Mouse (Mus musculus) neural tube, embryonic 15.5 days (tissue): ENCODE data around the gene Caskin2. TPM values are rescaled to one million over a fixed set of nuclear protein-coding genes. Genes with fewer than 3 reads are reported as not detected.
"Not testable (repeated sequence)": the region's sequence is repeated elsewhere in the genome, so short reads cannot be mapped to it uniquely, and the experiment has no call there.

ENCODE experiments used
- ATAC-seq: fragments of 200-750 bp; cut with Nextera tagmentation; 2 replicates; pipeline ENCODE4 v1.8.0; 2017; ENCODE audit warnings: mild to moderate bottlenecking, moderate TSS enrichment, moderate library complexity; ENCODE audit not compliant: low FRiP score
- H3K27ac ChIP-seq: fragments of 300-500 bp; sonication (generic); replicated peaks from 2 replicates; pipeline ENCODE4 v1.5.1; 2015; ENCODE audit warnings: mild to moderate bottlenecking, inconsistent platforms
- H3K27me3 ChIP-seq: fragments of 300-500 bp; sonication (generic); replicated peaks from 2 replicates; pipeline ENCODE4 v1.6.1; 2015; ENCODE audit warnings: inconsistent platforms
- H3K36me3 ChIP-seq: fragments of 300-500 bp; sonication (generic); 2 replicates; pipeline ENCODE4 v1.6.1; 2015; ENCODE audit warnings: inconsistent platforms
- H3K4me1 ChIP-seq: fragments of 300-500 bp; sonication (generic); 2 replicates; pipeline ENCODE4 v1.6.1; 2015; ENCODE audit warnings: inconsistent platforms
- H3K4me2 ChIP-seq: fragments of 300-500 bp; sonication (generic); 2 replicates; pipeline ENCODE4 v1.6.1; 2015; ENCODE audit warnings: inconsistent platforms, mild to moderate bottlenecking, moderate library complexity
- H3K4me3 ChIP-seq: fragments of 300-500 bp; sonication (generic); replicated peaks from 2 replicates; pipeline ENCODE4 v1.5.1; 2015; ENCODE audit warnings: mild to moderate bottlenecking, inconsistent platforms
- H3K9ac ChIP-seq: fragments of 300-500 bp; sonication (generic); replicated peaks from 2 replicates; pipeline ENCODE4 v1.6.1; 2015; ENCODE audit warnings: mild to moderate bottlenecking, inconsistent platforms
- H3K9me3 ChIP-seq: fragments of 300-500 bp; sonication (generic); replicated peaks from 2 replicates; pipeline ENCODE4 v1.6.1; 2016; ENCODE audit warnings: inconsistent platforms
- WGBS: fragments of 180-500 bp; shearing (Covaris S2); methylation state at CpG from one replicate; pipeline ENCODE4 v1.1.7; 2015; ENCODE audit warnings: mixed read lengths; 5-methylcytosine and 5-hydroxymethylcytosine counted together
- polyA plus RNA-seq: library from polyadenylated mRNA; unstranded; fragments of >200 nt; fragmentation: Nextera tagmentation; extraction: Ambion mirVana; gene quantifications from 2 replicates; pipeline ENCODE4 v1.2.1, GENCODE M21; 2015

Caskin2 gene
- polyA plus RNA-seq, 1 experiment from 2014 or later, result 9.8 TPM

DNA sequence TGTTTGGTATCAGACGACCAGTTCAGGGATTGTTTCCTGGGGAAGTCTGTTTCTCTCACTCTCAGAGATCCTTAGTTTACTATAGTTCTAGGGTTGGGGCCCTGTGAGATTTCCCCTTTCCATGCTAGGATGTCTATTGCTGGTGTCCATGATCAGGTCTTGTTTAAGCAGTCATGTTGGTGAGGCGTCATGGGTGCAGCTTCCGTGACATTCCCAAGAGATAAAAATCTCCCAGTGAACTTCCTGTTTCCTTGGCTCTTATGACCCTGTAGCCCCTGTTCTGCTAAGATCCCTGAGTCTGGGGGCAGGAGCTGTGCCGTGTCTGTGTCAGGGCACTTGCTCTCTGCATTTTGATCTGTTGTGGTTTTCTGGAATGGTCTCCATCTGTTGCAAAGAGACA lies 38.8 kb downstream of the Caskin2 start:
- H3K36me3 ChIP-seq, result no peaks in the 10 kb centered on the region
- no peaks in the 10 kb centered on the region for H3K27me3 ChIP-seq
- peaks cover 41% of the 10 kb centered on the region for H3K4me1 ChIP-seq
- H3K27ac ChIP-seq, result no peak overlapping the region
- H3K4me2 ChIP-seq, result no peak overlapping the region
- H3K4me3 ChIP-seq, result no peak overlapping the region
- H3K9ac ChIP-seq, result no peak overlapping the region
- 79% methylated on average over 4 of the region's 4 CpGs for WGBS
- no peaks in the 10 kb centered on the region for H3K9me3 ChIP-seq
- ATAC-seq, result no peak

DNA sequence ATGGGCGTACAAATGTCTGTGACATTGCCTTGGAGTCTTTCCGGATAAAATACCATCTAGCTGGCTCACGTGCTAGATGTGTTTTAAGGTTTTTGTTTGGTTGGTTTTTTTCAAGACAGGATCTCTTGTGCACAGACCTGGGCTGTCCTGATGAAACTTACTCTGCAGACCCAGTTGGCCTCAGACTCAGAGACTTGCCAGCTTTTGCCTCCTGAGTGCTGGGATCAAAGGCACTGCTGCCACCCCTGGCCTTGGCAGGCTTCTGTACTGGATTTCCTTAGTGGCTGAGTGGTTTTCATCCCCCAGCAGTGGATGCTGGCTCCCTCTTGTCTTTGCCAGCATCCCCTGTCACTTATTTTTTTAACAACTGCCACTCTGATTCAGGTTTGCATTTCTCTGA lies 44.5 kb downstream of the Caskin2 start:
- ATAC-seq, result no peak
- Histone ChIP-seq H3K9ac (no peak overlapping the region), H3K4me2 (no peak overlapping the region), H3K4me3 (no peak overlapping the region), H3K36me3 (no peaks in the 10 kb centered on the region), H3K9me3 (no peaks in the 10 kb centered on the region), H3K27ac (peak overlapping the region; percentile 45), H3K4me1 (peaks cover 37% of the 10 kb centered on the region), H3K27me3 (no peaks in the 10 kb centered on the region)
- WGBS, result 86% methylated on average over 3 of the region's 3 CpGs

DNA sequence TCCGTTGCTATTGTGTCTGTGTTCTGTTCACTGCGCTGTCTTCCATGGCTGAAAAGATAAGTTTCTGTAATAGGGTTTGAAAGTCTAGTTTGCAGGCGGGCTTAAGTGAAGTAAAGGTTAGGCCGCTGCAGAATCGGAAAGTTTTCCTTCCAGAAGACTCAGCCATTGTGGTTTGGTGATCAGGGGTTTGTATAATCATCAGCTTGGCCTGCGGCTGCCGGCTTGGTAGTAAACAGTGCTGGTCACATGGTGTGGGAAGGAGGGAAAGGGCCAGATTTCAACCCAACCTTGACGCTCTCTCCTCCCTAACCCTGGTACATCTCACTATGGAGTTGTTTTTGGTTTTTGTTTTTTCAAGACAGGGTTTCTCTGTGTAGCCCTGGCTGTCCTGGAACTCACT lies 46.5 kb downstream of the Caskin2 start:
- Histone ChIP-seq H3K27me3 (no peaks in the 10 kb centered on the region), H3K27ac (peak overlapping the region; percentile 94), H3K36me3 (no peaks in the 10 kb centered on the region), H3K9ac (no peak overlapping the region), H3K4me3 (peak overlapping the region; percentile 91; the same call in 1 of the 2 replicates), H3K4me1 (peaks cover 37% of the 10 kb centered on the region), H3K4me2 (peak overlapping the region; percentile 80), H3K9me3 (no peaks in the 10 kb centered on the region)
- 91% methylated on average over 8 of the region's 8 CpGs for WGBS
- ATAC-seq, result no peak

DNA sequence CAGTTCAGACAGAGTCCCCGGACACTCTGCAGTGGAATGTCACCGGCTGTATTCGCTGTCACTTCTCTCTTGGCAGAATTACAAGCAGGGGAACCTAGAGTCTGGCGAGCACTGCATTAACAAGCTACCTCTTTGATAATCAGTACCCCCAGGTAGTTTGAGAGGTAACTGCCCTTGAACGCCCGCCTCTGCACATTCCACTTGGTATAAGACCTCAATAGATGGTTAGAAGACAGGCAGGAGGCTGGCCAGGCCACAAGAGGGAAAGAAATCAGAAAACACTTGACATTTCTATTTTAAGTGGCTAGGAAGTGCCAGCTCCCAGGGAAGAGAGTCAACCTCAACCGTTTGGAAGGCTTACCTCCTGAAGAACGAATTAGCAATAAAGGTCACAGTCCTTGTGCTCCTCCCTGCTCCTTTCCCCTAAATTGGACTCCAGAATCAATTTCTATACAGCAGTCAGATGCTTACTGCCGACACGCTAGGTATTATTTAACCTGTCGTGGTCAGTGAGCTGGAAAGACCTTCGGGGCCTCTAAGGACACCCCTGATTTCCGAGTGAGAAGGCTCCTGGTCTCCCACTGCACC lies 47.0 kb downstream of the Caskin2 start:
- WGBS, result 33% methylated on average over 13 of the region's 13 CpGs
- H3K27me3 ChIP-seq, result no peaks in the 10 kb centered on the region
- H3K4me2 ChIP-seq, result peak overlapping the region; percentile 80
- peaks cover 37% of the 10 kb centered on the region for H3K4me1 ChIP-seq
- H3K4me3 ChIP-seq, result peak overlapping the region; percentile 91
- H3K36me3 ChIP-seq, result no peaks in the 10 kb centered on the region
- H3K9ac ChIP-seq, result peak overlapping the region; percentile 97
- H3K9me3 ChIP-seq, result no peaks in the 10 kb centered on the region
- ATAC-seq, result no peak
- H3K27ac ChIP-seq, result peak overlapping the region; percentile 94

DNA sequence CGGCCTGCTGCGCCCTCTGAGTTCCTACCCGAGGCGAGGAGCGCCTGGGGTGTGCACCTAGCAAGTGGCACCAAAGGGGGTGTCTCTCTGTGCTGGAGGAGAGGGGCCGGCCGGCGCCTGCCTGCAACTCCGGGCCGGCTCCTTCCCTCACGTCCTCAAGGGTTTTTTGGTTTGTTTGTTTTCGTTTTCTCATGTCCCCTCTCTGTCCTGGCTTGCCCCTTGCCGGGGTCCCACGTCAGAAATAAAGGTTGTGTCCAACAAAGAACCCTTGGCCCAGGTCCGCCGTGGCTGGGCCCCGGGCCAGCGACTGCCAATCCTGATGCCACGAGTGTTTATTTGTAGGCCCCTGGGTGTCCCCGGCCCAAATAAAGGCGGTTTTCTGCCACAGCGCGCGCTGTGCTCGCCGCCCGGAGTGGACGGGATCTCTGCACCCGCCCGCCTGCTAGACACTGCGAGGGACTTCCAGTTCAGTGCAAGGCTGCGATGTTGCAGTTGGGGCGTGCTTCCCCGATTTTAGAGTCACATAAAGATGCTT lies 47.8 kb downstream of the Caskin2 start:
- Histone ChIP-seq H3K9ac (peak overlapping the region; percentile 97), H3K4me3 (peak overlapping the region; percentile 91), H3K36me3 (no peaks in the 10 kb centered on the region), H3K9me3 (no peaks in the 10 kb centered on the region), H3K4me1 (peaks cover 37% of the 10 kb centered on the region), H3K4me2 (peak overlapping the region; percentile 80), H3K27ac (peak overlapping the region; percentile 94), H3K27me3 (no peaks in the 10 kb centered on the region)
- WGBS, result under 1% methylated on average over 34 of the region's 34 CpGs
- ATAC-seq, result peak; percentile 83

DNA sequence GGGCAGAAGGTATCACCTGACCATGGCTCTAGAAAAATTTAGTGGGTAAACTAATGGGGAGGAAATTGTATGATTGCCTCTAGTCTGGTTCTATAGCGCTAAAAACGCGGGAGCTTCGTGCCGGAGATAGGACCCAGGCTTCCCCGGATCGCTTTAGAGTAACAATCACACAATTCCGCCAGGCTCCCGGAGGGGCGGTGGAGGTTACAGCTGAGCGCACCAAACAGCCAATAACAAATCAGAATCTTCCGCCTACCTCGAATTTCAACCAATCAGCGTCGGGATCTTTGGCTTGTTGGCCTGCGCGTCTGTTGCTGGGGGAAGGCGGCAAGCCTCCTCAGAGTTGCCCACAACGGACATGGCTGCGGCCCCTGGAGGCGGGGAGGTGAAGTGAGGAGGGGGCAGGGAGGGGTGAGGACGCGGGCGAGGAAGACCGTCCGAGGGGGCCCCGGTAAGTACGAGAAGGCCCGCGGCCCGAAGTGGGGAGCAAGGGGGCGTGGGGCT lies 48.3 kb downstream of the Caskin2 start, which contains the start of gene Tmem94:
TSS of gene Tmem94 (plus strand) at position 331 of the 504 bp plus-strand sequence.
- Histone ChIP-seq H3K9me3 (no peaks in the 10 kb centered on the region), H3K9ac (peak within 1 kb of the TSS; percentile 97), H3K4me1 (peaks cover 35% of the 10 kb centered on the region), H3K4me3 (peak within 1 kb of the TSS; percentile 91), H3K27ac (peak within 1 kb of the TSS; percentile 94), H3K36me3 (no peaks in the 10 kb centered on the region), H3K4me2 (peak within 1 kb of the TSS; percentile 80), H3K27me3 (no peaks in the 10 kb centered on the region)
- ATAC-seq, result peak; percentile 96
- under 1% methylated on average over 32 of the region's 32 CpGs for WGBS

DNA sequence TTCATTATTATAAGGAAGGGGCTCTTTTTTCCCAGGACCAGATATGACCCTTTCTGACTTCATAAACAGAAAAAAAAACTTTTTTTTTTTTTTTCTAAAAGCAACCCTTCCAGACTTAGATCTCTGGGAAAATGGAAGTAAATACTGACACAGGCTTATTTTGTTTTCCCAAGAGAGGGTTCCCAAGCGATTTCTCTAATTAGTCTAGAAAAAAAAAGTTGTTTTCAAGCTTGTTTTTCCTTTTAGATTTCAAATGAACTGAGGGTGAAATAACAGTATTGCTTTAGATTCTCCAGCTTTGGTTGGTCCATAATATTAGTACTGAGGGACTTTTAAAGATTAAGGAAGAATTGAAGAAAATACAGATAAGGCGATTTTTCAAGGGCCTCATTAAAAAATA lies 48.7 kb downstream of the Caskin2 start:
- Histone ChIP-seq H3K36me3 (no peaks in the 10 kb centered on the region), H3K9ac (peak overlapping the region; percentile 47), H3K9me3 (no peaks in the 10 kb centered on the region), H3K4me1 (peaks cover 31% of the 10 kb centered on the region), H3K4me3 (peak overlapping the region; percentile 91), H3K4me2 (peak overlapping the region; percentile 80), H3K27ac (peak overlapping the region; percentile 94), H3K27me3 (no peaks in the 10 kb centered on the region)
- 18% methylated on average over 2 of the region's 2 CpGs for WGBS
- no peak for ATAC-seq

DNA sequence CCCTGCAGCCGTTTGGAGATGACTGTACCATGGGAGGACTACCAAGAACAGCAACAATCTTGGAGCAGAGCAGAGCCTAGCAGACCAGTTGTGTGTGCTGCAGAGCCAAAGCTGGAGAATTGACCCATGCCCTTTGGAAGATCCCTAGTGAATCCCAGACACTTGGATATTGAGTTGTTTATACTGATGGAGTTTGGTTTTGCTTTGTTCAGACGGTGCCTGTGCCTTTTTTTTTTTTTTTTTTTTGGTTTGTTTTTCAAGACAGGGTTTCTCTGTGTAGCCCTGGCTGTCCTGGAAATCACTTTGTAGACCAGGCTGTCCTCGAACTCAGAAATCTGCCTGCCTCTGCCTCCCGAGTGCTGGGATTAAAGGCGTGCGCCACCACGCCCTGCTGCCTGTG lies 51.3 kb downstream of the Caskin2 start:
- not testable (repeated sequence) for H3K4me2 ChIP-seq, ATAC-seq, H3K36me3 ChIP-seq, H3K4me3 ChIP-seq, H3K9me3 ChIP-seq, H3K27me3 ChIP-seq, H3K9ac ChIP-seq, H3K27ac ChIP-seq
- 93% methylated on average over 7 of the region's 7 CpGs for WGBS
- peaks cover 11% of the 10 kb centered on the region for H3K4me1 ChIP-seq

DNA sequence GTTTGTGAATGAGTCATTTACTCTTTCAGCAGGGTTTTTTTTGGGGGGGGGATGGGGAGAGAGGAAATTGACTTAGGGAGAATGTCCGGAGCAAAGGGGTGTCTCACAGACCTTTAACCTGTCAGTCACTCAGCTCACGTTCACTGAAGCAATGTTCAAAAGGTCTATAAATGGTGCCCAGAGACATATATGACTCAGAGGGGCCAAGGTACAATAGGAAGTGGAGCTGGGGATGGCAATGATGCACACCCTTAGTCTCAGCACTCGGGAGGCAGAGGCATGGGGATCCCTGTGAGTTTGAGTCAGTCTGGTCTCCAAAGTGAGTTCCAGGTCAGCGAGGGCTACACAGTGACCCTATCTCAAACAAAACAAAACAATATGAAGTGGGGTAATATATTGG lies 60.0 kb downstream of the Caskin2 start:
- H3K4me3 ChIP-seq, result no peak overlapping the region
- no peaks in the 10 kb centered on the region for H3K9me3 ChIP-seq
- no peak for ATAC-seq
- 0 out of 2 replicates have a peak, but pooled peaks cover 2% of the 10 kb centered on the region for H3K4me1 ChIP-seq
- no peak overlapping the region for H3K27ac ChIP-seq
- no peaks in the 10 kb centered on the region for H3K36me3 ChIP-seq
- WGBS, result 73% methylated on average over 4 of the region's 4 CpGs
- no peak overlapping the region for H3K4me2 ChIP-seq
- H3K9ac ChIP-seq, result no peak overlapping the region
- H3K27me3 ChIP-seq, result no peaks in the 10 kb centered on the region

DNA sequence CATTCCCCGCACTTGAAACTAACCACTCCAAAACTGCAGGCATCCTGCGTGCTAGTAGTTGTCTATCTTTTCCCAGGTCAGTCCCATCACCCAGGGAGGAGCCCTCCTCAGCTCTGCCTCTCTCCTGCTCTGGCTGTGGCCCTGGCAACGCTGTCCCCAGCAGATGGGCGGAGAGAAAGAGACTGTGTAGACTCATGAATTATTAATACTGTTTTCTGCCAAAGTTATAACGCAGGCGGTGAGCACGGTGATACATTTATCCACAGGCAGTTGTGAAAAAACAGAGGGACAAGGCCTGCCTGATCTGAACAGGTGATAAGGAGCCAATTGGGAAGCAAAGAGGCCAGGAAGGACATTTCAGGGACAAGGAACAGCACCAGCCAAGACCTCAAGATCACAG lies 60.8 kb downstream of the Caskin2 start:
- WGBS, result 29% methylated on average over 7 of the region's 7 CpGs
- no peak overlapping the region for H3K4me2 ChIP-seq
- ATAC-seq, result no peak; the same call in 1 of the 2 replicates
- H3K27me3 ChIP-seq, result no peaks in the 10 kb centered on the region
- H3K9me3 ChIP-seq, result no peaks in the 10 kb centered on the region
- H3K9ac ChIP-seq, result no peak overlapping the region
- H3K27ac ChIP-seq, result no peak overlapping the region
- no peak overlapping the region for H3K4me3 ChIP-seq
- 0 out of 2 replicates have a peak, but pooled peaks cover 2% of the 10 kb centered on the region for H3K4me1 ChIP-seq
- H3K36me3 ChIP-seq, result no peaks in the 10 kb centered on the region

DNA sequence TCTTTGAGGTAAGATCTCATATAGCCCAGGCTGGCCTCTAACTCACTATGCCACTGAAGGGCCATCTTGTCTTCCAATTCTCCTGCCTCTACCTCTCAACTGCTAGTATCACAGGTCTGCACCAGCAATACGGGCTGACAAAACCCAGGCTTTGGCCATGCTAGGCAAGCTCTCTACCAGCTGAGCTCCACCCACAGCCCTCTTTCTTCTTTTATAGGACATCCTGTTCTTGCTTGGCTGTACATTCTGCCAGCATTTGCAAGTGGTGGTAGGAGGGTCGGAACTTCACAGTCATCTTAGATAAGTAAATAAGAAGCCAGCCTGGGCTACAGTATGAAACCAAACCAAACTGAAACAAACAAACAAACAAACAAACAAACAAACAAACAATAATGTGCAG lies 61.7 kb downstream of the Caskin2 start:
- no peaks in the 10 kb centered on the region for H3K36me3 ChIP-seq
- ATAC-seq, result no peak
- H3K27ac ChIP-seq, result no peak overlapping the region
- WGBS, result 70% methylated on average over 2 of the region's 2 CpGs
- no peaks in the 10 kb centered on the region for H3K27me3 ChIP-seq
- H3K4me1 ChIP-seq, result 0 out of 2 replicates have a peak, but pooled peaks cover 8% of the 10 kb centered on the region
- H3K4me3 ChIP-seq, result no peak overlapping the region
- H3K9me3 ChIP-seq, result no peaks in the 10 kb centered on the region
- H3K4me2 ChIP-seq, result no peak overlapping the region
- H3K9ac ChIP-seq, result no peak overlapping the region

DNA sequence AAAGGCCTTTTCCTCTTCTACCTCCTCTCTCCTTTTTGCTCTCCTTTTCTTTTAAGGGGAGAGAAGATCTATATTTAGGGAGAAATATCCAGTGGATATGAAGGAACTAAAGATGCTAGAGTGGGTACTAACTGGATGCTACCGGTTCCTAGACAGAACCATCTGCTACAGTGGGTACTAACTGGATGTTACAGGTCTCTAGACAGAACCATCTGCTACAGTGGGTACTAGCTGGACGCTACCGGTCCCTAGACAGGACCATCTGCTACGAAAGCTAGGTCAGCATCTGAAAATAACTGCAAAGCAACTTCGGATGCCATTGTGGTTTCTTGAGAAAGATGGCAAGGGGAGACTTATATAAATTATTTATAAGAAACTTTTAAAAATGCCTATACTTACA lies 63.6 kb downstream of the Caskin2 start:
- Histone ChIP-seq H3K27ac (no peak overlapping the region), H3K36me3 (no peaks in the 10 kb centered on the region), H3K9ac (no peak overlapping the region), H3K9me3 (no peaks in the 10 kb centered on the region), H3K4me2 (no peak overlapping the region), H3K4me1 (0 out of 2 replicates have a peak, but pooled peaks cover 8% of the 10 kb centered on the region), H3K27me3 (no peaks in the 10 kb centered on the region), H3K4me3 (no peak overlapping the region)
- 84% methylated on average over 5 of the region's 5 CpGs for WGBS
- ATAC-seq, result no peak
